Mouse (Mus musculus) kidney, adult 18-20 months (tissue): ENCODE measurements around the gene Pcna.
"Not testable (repeated sequence)": the region's sequence is repeated elsewhere in the genome, so short reads cannot be mapped to it uniquely, and the experiment has no call there.

Source experiments
- DNase-seq: peaks from one replicate; pipeline ENCODE4 v3.0.0; 2021

Pcna gene

DNA sequence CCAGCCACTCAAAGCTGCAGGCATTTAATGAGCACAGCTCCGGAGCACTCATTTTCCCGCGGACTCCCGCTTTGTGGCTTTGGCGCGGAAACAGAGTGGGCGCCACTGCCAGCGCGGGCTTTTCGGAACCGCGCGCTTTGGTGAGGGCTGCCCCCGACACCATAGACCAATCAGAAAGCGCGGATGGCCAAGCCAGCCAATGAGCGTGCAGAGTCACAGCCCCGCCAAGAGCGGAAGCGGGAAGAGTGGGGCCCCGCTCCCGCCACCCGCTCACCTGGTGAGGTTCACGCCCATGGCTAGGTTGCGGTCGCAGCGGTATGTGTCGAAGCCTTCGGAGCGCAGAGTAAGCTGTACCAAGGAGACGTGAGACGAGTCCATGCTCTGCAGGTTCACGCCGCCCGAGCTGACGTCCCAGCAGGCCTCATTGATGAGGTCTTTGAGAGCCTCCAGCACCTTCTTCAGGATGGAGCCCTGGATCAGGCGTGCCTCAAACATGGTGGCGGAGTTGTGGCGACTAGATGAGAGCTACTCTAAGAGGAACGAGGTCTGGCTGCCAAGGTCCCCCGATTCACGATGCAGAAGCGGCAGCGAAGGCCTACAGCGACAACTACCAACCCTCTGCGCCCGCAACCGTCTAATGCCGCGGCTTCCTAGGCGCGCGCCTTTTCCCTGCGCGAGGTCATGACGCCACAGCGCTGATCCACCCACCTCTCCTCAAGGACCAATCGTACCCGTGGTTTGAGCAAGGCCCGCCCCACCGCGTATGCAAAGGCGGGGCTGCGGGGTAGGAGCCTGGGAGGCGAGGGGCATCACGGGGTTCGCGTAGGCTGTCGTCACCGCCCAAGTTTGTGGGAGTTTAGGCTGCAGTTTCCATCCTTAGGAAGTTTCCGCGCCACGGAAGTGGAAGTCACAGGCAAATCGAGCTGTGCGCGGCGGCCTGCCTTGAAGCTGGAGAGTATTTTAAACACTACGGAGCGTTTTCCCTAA lies at the start of gene Pcna:
TSS of gene Pcna (minus strand) at position 773 of the 987 bp plus-strand sequence.
- peak; percentile 97 for DNase-seq

DNA sequence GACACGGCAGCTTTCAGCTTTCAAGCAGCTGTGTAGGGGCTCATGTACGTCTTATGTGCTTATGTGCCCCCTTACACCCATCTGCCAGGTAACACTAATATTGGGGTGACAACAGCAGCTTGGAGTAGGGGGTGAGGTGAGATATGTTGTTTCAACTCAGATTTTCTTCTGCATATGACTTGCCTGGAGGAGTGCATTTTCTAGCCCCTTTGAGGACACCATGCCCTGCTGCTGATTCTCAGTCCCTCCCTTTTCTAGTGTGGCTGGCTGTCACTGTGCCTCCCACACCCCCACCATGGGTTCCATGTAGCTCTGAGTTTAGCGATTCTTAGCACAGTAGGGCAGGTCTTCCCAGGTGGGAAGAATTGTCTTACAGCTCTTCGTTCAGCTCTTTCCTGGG lies 48.3 kb upstream of the Pcna start:
- no peak for DNase-seq

DNA sequence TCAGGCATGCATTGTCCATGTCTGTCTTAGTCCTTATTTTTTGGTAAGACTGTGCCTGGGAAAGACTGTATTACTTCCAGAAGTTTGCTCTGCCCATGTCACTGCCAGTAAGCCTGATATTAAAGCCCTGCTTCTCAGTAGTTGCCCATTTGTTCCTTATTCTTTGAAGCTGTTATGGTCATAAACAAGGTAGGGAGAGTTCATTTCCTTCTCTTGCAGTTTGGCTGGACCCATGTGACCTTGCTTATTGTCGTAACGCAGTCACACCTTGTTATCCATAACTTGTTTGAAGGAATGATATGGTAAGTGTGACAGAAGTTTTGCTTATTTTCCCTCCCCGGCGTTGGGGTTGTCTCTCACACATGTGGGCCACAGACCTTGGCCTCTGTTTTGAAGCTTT lies 45.1 kb upstream of the Pcna start:
- DNase-seq, result no peak

DNA sequence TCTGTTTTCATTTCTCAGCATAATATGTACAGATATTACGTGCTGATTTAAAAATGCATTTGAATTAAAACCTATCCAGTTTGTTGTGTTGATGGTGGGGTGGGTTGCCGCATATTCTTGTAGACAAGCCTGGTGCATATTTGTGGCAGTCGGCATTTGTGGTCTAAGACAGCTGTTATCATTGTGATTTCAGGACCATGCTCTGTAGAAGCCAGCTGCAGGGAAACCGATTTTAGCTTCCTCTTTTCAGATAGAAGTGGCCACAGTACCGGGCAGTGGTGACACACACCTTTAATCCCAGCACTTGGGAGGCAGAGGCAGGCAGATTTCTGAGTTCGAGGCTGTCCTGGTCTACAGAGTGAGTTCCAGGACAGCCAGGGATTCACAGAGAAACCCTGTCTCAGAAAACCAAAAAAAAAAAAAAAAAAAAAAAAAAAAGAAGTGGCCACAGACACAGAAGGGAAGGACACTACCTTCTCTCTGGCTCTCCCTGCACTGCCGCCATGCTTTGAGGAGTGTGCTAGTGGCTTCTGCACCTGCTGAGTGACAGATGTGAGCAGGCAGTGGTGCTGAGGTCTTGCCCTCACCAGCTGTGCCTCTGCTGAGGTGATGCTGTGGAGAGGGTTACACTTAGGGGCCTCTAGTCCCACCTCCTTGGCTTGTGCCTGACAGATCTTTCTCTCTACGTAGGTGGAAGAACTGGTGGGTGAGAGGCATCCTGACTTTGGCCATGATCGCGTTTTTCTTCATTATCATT lies 40.8 kb upstream of the Pcna start:
- DNase-seq, result no peak

DNA sequence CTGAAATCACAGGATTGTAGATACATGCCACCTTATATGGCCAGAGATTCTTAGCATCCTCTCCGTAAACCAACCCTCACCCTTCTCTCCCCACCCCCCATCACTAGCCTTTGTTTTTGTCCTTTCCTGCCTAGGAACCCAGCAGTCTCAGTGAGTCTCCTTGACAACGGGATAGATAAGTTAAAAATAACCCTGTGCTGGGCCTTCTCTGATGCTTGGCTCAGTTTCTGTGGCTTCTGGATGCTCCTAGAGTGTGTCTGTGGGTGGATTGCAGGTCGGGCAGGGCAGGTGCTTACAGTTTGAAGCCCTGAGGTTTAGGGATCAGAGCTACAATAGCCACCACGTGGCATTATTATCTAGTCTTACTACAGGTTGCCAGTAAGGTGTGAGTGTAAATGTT lies 39.0 kb upstream of the Pcna start:
- no peak for DNase-seq

DNA sequence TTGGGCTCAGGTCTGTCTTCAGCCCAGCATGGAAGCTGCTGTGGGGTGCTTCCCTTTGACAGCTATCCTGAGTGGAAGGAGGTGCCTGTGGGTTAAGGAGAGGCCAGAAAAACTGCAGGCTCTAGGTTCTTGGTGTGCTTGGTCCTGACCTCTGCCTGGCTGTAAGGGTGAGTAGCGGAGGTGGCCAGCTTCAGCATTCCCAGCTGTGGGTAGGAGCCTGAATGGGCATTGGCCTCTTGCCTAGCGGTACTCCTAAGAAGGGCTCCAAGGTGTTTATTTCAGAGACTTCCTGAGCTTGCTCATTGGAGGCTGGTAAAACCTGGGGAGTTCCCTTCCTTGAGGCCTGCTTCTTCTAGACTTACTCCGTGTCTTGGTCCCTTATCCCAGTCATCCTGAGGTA lies 38.2 kb upstream of the Pcna start:
- no peak for DNase-seq

DNA sequence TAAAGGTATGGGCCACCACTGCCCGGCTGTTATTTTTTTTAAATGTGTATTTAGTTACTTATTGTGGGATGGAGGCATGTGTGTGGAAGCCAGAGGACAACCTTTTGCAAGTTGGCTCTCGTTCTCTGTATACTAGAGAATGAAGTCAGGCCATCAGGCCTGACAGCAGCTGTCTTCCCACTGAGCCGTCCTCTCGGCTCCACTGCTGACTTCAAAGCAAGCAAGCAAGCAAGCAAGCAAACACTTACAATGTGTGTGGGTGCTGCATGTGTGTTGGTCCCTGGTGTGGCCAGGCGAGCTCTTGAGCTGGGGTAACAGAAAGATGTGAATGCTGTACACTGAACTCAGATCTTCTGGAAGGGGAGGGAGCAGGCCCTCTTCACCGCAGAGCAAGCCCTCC lies 37.7 kb upstream of the Pcna start:
- no peak for DNase-seq

DNA sequence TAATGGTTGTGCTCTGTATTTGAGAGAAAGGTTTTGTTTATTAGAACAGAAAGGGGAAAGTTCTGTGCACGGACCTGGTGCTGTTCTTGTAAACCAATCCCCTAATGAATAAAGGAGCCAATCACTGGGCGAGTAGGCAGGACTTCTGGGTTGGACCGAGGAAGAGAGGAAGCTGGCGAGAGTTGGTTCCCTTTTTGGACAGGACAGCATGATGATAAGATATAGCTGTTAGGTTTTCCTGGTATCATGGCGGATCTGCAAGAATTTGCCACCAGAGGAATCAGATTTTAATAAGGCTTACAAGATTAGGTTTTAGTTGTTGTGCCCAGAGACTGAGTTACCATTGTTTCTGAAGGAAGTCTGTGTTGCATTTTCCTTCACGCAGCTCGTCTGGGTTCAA lies 36.1 kb upstream of the Pcna start:
- not testable (repeated sequence) for DNase-seq

DNA sequence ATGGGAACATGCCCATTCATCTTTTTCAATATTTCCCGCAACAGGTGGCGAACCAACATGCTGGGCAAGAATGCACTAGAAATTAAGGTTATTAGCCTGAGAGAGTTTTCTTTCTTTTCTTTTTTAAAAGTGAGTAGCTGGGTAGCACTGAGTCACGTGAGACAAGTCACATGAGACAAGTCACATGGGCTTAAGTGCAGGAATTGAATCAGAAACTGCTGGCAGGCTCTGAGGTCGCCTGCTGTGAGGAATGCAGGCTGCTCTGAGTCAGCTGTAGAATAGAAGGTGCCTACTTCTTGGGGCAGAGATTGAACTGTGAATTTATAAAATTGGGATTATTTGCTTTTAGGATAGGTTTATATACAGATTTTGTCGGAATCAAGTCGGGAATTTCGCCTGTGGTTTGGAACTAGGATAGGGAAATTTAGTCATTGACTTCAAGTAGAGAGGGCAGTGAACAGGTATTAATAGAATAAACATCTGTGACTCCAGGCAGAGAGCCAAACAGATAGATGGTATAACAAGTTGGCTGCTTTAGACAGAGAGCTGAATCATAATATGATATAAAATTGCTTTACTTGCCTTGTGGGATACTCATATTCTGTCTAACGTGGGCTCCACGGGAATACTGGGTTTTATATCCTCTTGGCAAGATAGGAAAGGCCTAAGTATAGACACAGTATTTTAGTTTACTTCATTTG lies 33.4 kb upstream of the Pcna start:
- no peak for DNase-seq

DNA sequence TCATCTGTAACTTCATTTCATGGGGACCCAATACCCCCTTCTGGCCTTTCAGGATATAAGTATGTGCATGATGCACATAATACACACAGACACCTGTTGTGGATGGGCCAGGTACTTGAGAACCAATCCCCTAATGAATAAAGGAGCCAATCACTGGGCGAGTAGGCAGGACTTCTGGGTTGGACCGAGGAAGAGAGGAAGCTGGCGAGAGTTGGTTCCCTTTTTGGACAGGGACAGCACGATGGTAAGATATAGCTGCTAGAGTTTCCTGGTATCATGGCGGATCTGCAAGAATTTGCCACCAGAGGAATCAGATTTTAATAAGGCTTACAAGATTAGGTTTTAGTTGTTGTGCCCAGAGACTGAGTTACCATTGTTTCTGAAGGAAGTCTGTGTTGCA lies 32.6 kb upstream of the Pcna start:
- not testable (repeated sequence) for DNase-seq

DNA sequence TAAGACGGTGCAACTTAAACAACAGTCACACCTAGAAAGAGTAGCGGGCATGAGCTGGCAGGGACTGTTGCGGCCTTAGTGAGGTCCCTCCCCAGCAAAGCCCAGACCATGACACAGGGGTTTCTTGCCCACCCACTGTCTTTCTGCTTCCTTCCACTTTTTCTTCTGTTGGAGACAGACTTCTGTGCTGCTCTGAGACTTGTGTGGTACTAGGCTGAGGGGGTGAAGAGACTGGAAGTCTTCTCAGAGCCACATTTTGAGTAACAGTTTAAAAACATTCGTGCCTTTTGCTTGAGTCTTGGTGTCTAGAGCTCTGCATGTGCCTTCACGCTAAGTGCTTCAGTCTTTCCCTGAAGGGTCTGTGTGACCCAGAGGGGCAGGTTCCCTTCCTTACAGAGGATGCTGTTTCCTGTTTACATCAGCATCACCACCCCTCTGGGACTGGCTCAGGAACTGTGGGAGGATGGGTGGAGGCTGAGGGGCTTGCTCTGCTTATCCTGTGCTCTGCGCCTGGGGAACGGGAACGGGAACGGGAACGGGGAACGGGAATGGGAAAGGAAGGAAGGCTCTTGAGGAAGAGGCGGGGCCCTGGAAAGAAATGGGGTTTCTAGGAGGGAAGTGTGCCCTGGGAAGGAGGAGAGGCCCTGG lies 31.5 kb upstream of the Pcna start:
- DNase-seq, result peak; percentile 50

DNA sequence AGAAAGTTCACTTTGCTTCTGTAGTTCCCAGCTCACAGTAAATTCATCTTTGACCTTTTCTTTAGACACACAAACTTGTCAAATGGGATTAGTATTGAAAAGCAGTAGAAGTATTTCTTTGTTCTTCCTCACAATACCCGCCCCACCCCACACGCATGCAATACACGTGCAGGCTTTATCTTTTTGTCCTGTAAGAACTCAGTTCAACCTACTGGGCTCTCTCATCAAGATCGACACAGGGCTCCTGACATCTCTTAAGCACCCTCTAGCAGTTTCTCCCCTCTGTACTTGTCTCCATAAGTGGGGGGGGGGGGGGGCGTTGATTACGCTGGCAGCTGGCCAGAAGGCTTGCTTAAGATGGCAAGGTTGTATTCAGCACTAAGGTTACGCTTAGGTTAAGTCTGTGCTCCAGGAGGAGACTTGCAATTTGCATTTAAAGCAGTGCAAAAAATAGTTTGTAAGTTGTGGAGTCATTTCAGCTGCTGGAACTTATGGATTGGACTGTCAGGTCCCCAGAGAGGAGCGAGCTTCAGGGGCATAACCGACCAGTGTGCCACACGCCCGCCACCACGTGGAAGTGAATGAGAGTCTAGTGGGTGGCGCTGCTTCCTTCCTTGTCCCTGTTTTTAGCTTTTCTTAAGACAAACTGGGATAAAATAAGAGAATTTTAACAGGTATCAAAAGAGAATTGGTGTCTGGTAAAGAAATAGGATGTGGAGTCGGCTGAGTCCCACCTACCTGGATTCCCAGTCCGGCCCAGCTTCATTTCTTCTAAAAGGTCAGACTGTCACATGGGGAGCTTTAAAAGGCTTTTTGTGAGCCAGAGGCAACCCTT lies 30.3 kb upstream of the Pcna start:
- no peak for DNase-seq

DNA sequence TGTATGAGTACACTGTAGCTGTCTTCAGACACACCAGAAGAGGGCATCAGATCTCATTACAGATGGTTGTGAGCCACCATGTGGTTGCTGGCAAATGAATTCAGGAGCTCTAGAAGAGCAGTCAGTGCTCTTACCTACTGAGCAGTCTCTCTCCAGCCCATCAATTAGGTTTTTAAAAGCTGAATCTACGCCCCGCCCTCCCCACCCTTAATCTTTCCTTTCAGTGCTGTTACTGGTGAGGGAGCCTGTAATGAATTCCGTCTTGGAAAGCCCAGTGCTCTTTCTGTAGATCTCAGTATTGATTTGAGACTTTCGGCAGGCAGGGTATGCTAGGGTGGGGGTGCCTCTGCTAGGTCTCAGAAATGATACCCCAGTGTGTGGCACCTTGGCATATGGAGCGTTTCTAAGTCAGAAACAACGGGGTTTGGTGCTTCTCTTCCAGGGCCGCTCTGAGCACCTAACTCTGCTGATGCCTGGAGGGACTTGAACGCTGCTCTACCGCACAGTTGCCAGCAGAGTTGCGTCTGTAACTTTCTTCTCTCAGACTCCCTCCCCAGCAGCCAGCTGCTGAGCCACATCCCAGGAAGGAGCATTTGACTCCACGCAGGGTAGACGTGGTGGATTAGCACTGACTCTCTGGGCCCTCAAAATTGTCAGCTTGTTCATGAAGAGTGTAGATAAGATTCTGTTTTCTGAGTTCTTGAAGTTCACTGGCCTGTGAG lies 29.5 kb upstream of the Pcna start:
- no peak for DNase-seq

DNA sequence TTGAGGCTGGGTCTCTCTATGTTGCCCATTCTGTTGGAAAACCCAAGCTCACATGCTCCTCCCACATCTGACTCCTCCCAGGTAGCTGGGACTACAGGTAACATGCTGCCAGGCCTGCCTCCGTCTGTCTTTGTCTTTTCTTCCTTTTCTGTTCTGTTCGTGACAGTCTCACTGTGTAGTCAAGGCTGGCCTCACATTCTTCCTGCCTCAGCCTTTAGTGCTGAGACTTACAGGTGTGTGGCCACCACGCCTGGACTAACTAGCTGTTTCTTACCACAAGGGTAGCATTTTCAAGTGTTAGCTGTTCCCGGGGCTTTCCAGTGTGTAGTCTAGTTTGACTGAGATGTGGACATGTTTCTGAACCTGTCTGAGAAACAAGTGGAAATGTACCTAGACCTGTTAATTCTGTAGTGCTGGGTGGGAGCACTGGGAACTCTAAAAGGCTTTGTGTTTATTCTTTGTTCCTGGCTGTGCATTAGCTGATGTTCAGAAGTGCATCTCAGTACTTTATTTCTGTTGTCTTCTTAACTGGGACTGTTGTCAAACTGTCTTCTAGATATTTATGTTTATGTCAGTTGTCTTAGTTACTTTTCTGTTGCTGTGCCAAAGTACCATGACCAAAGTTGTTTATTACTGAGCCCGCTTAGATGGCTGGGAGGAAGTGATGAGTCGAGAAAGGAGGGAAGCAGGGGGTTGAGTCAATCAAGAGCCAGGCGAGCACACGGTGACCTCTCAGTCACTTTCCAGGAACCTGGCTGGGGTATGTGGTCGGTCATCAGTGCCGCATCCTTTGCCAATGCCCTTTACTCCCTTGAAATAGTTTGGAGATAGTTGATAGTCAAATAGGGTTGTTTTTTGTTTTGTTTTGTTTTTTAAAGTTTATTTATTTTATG lies 28.7 kb upstream of the Pcna start:
- no peak for DNase-seq

DNA sequence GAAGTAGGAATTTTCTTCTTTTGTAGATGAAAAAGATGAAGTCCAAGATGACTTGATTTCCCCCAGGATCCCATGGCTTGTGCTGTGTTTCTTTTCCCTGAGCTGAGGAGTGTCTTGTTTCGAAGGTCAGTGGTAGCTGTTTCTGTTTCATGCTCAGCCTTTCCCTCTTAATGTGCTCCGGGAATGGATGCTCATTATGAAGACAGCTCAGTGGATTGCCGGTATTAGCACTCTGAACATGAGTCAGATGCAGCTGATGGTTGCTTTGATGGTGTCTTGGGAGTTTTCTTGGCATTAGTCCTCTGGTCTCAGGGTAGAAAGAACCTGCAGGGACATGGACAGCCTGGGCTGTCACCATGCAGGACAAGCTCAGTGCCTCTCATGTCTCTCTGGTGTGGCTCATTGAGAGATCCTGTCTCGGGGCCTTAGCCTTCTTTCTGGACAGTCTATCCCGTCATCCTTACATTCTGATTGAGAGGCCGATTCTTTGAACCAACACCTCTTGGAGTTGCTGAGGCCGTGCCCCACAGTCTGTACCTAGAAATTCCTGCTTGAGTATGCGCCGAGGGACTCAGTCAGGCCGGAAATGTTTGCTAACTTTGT lies 27.5 kb upstream of the Pcna start:
- DNase-seq, result no peak

DNA sequence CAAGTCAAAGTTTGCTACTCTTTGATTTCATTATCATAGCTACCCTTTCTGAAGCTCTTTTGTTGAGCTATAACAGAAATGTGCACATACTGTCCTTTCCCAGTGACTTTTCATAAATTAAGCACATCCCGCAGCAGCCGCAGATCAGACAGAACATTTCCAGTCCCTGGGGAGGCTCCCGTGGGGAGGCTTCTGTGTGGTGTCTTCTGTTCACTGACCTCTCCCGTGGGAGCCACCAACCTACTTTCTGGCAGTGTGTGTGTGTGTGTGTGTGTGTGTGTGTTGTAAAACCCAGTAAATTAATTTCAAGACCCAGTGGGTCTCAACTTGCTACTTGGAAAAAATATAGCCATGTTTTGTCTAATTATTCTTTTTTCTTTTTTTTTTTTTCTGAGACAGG lies 26.9 kb upstream of the Pcna start:
- no peak for DNase-seq

DNA sequence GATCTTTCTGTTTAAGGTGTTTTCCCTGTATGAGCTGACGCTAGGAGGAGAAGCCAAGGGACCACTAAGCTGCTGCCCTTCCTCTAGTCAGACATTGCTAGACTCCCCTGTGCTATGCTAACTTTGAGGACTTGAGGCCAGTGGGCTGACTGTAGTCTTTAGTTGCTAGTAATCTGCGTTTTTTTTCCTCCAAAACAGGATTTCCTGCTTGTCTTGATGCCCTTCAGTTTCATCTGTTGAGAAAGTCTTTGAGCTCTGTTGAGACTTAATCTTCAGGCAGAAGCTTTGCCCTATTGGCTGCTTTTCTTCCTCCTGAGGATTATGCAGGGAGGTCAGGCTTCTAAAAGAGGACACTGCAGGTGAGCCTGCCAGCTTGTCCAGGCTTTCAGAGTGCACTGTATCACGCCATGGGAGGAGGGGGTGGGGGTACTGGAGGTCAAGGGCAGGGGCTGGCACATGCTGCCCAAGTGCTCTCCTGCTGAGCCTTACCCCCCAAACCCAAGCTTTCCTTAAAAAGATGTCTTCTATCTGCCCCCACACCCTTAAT lies 26.3 kb upstream of the Pcna start:
- DNase-seq, result no peak

DNA sequence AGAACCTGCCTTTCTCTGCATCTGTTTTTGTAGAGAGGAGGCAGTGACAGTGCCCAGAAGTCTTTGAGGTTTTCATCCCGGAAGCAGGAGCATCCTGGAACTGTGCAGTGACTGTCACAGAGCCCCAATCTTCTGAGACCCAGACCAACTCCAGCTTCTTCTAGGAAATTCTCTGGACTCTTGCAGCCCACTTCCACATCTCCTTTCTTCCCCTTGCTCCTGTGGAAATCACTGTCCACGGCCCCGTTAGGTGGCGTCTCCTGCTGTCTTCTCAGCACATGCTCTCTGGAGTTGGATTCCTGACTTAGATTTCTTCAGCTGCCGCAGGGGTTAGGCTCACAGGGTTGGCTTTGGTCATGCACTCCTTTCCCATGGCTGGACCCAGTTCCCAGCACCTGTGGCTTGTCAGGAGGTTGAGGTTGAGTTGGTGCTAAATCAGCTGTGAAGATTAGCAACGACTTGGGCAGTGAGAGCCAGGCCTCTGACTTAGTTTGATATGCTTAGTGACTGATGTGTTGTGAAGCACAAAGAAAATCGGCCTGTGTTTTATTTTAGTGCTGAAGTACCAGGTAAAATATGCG lies 25.2 kb upstream of the Pcna start:
- DNase-seq, result no peak

DNA sequence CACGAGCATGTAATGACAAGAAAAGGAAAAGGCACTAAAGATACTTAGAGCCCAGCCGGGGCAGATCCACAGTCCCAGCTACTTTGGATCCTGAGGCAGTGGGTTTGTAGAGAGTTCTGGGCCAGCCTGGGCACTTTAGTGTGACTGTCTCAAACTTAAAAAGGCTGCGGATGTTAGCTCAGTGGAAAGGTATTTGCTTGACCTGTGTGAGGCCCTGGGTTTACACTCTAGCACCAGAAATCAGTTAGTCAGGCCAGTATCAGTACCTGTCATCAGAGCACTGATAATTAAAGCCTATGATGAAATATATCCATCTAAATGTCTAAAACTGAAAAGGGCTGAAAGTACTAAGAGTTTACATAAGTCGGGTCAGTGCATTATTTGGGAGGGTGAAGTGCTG lies 23.1 kb upstream of the Pcna start:
- no peak for DNase-seq
